Mouse (Mus musculus) intestine, postnatal 0 days (tissue): Measurements from ENCODE around the gene Smad6. TPM values are rescaled to one million over a fixed set of nuclear protein-coding genes. Genes with fewer than 3 reads are reported as not detected.
A peak's percentile ranks its signal among the peaks of the same experiment; 100 is the strongest.

Experiments used
- ATAC-seq: fragments of 200-750 bp; cut with Nextera tagmentation; 2 replicates; pipeline ENCODE4 v1.8.0; 2017; ENCODE audit warnings: mild to moderate bottlenecking, moderate TSS enrichment, moderate library complexity
- H3K27ac ChIP-seq: fragments of 300-500 bp; sonication (generic); 2 replicates; pipeline ENCODE4 v1.5.1; 2014; ENCODE audit warnings: mild to moderate bottlenecking, low read depth, low read length, moderate library complexity
- H3K27me3 ChIP-seq: fragments of 300-500 bp; sonication (generic); replicated peaks from 2 replicates; pipeline ENCODE4 v1.6.1; 2014; ENCODE audit warnings: low read length, mixed read lengths; ENCODE audit not compliant: control insufficient read depth, insufficient read depth
- H3K36me3 ChIP-seq: fragments of 300-500 bp; sonication (generic); 2 replicates; pipeline ENCODE4 v1.6.1; 2014; ENCODE audit warnings: mild to moderate bottlenecking, moderate library complexity; ENCODE audit not compliant: control insufficient read depth, insufficient read depth
- H3K4me1 ChIP-seq: fragments of 300-500 bp; sonication (generic); replicated peaks from 2 replicates; pipeline ENCODE4 v1.6.1; 2014; ENCODE audit warnings: antibody characterized with exemption, low read length, mixed read lengths; ENCODE audit not compliant: control insufficient read depth, insufficient read depth
- H3K4me2 ChIP-seq: fragments of 300-500 bp; sonication (generic); replicated peaks from 2 replicates; pipeline ENCODE4 v1.6.1; 2014; ENCODE audit warnings: low read depth, mild to moderate bottlenecking, moderate library complexity
- H3K4me3 ChIP-seq: fragments of 300-500 bp; sonication (generic); 2 replicates; pipeline ENCODE4 v1.5.1; 2014; ENCODE audit warnings: low read depth, low read length
- H3K9ac ChIP-seq: fragments of 300-500 bp; sonication (generic); 2 replicates; pipeline ENCODE4 v1.6.1; 2014; ENCODE audit warnings: mild to moderate bottlenecking, low read depth, low read length
- H3K9me3 ChIP-seq: fragments of 300-500 bp; sonication (generic); 2 replicates; pipeline ENCODE4 v1.6.1; 2016; ENCODE audit warnings: mixed run types; ENCODE audit not compliant: control insufficient read depth
- CTCF ChIP-seq: sonication (generic); IDR thresholded peaks from 2 replicates; pipeline ENCODE4 v1.5.1; 2016; ENCODE audit warnings: low read depth, mild to moderate bottlenecking, control low read depth, antibody characterized with exemption, moderate library complexity
- WGBS: fragments of 180-500 bp; shearing (Covaris S2); extraction: QIAGEN DNeasy Blood & Tissue Kit; methylation state at CpG from one replicate; pipeline ENCODE4 v1.1.7; 2014; 5-methylcytosine and 5-hydroxymethylcytosine counted together
- polyA plus RNA-seq: library from polyadenylated mRNA; unstranded; fragments of >200 nt; fragmentation: Nextera tagmentation; extraction: Ambion mirVana; gene quantifications from 2 replicates; pipeline ENCODE4 v1.2.1, GENCODE M21; 2015

The Smad6 gene
- polyA plus RNA-seq, 1 experiment from 2014 or later = 6.1 TPM

- Histone ChIP-seq H3K27me3 (no peaks in the 10 kb centered on the region), H3K4me1 (peaks cover 24% of the 10 kb centered on the region), H3K9ac (no peak overlapping the region), H3K4me2 (no peak overlapping the region), H3K27ac (no peak overlapping the region), H3K36me3 (peaks cover 8% of the 10 kb centered on the region), H3K4me3 (no peak overlapping the region), H3K9me3 (no peaks in the 10 kb centered on the region)
- 81% methylated on average over 12 of the region's 12 CpGs for WGBS
- no peak for ATAC-seq
- peak; percentile 70 for TF ChIP-seq CTCF
Observed at GRCm38 (mm10) chr9:63982937-63983632, 38.8 kb downstream of the Smad6 start.

- no peak overlapping the region for H3K9ac ChIP-seq
- no peak for ATAC-seq
Observed at GRCm38 (mm10) chr9:63981912-63982311, 39.9 kb downstream of the Smad6 start.

GRCm38 (mm10) chr9:63981371-63981770, 40.5 kb downstream of the Smad6 start:
- H3K4me2 ChIP-seq = no peak overlapping the region
- H3K4me3 ChIP-seq = no peak overlapping the region
- ATAC-seq = no peak
- 75% methylated on average over 4 of the region's 4 CpGs for WGBS
- no peak overlapping the region; the same call in 1 of the 2 replicates for H3K27ac ChIP-seq
- no peaks in the 10 kb centered on the region for H3K9me3 ChIP-seq
- H3K9ac ChIP-seq = no peak overlapping the region
- H3K4me1 ChIP-seq = peaks cover 22% of the 10 kb centered on the region
- H3K27me3 ChIP-seq = no peaks in the 10 kb centered on the region
- peaks cover 4% of the 10 kb centered on the region; the same call in 1 of the 2 replicates for H3K36me3 ChIP-seq
- no peak for TF ChIP-seq CTCF

More at GRCm38 (mm10) chr9:63981912-63982311, 39.9 kb downstream of the Smad6 start:
- no peaks in the 10 kb centered on the region for H3K27me3 ChIP-seq
- no peak for TF ChIP-seq CTCF
- peaks cover 5% of the 10 kb centered on the region for H3K36me3 ChIP-seq
- H3K4me1 ChIP-seq = peaks cover 24% of the 10 kb centered on the region
- 82% methylated on average over 4 of the region's 4 CpGs for whole genome bisulfite sequencing
- H3K4me3 ChIP-seq = no peak overlapping the region
- no peak overlapping the region for H3K27ac ChIP-seq
- no peak overlapping the region for H3K4me2 ChIP-seq
- no peaks in the 10 kb centered on the region for H3K9me3 ChIP-seq

- Histone ChIP-seq H3K4me1 (peaks cover 21% of the 10 kb centered on the region), H3K9me3 (no peaks in the 10 kb centered on the region), H3K36me3 (peaks cover 4% of the 10 kb centered on the region; the same call in 1 of the 2 replicates), H3K9ac (no peak overlapping the region), H3K27ac (no peak overlapping the region), H3K27me3 (no peaks in the 10 kb centered on the region), H3K4me2 (0 out of 2 replicates have a peak overlapping the region, but pooled peaks have one; percentile 10), H3K4me3 (no peak overlapping the region)
- no peak for TF ChIP-seq CTCF
- no peak for ATAC-seq
- 37% methylated on average over 18 of the region's 18 CpGs for WGBS
Observed at GRCm38 (mm10) chr9:63980179-63981086, 41.4 kb downstream of the Smad6 start.

- TF ChIP-seq CTCF = no peak
- H3K36me3 ChIP-seq = peaks cover 4% of the 10 kb centered on the region; the same call in 1 of the 2 replicates
- H3K4me1 ChIP-seq = peaks cover 18% of the 10 kb centered on the region
- no peaks in the 10 kb centered on the region for H3K27me3 ChIP-seq
- no peak overlapping the region for H3K9ac ChIP-seq
- no peak overlapping the region for H3K4me3 ChIP-seq
- 39% methylated on average over 2 of the region's 2 CpGs for WGBS
- no peak overlapping the region for H3K27ac ChIP-seq
- no peak for ATAC-seq
- no peaks in the 10 kb centered on the region for H3K9me3 ChIP-seq
- H3K4me2 ChIP-seq = no peak overlapping the region
Observed at GRCm38 (mm10) chr9:63979275-63979674, 42.6 kb downstream of the Smad6 start.

- H3K9me3 ChIP-seq = no peaks in the 10 kb centered on the region
- no peaks in the 10 kb centered on the region for H3K27me3 ChIP-seq
- WGBS = 55% methylated on average over 7 of the region's 7 CpGs
- peaks cover 4% of the 10 kb centered on the region; the same call in 1 of the 2 replicates for H3K36me3 ChIP-seq
- H3K4me2 ChIP-seq = no peak overlapping the region
- H3K27ac ChIP-seq = no peak overlapping the region
- no peak overlapping the region for H3K9ac ChIP-seq
- H3K4me1 ChIP-seq = peaks cover 13% of the 10 kb centered on the region
- H3K4me3 ChIP-seq = no peak overlapping the region
- no peak for ATAC-seq
- TF ChIP-seq CTCF = no peak
Observed at GRCm38 (mm10) chr9:63978682-63979081, 43.2 kb downstream of the Smad6 start.
